Mouse (Mus musculus): ENCODE data around the gene Map1lc3b. TPM values are rescaled to one million over a fixed set of nuclear protein-coding genes. Genes with fewer than 3 reads are reported as not detected.

Gene Map1lc3b
- polyA plus RNA-seq, 1 experiment from 2014 or later, result 211 TPM

GRCm38 (mm10) chr8:121553831-121554475 lies 36.2 kb upstream of the Map1lc3b start:
- no peak for ATAC-seq (ENCODE audit: low FRiP score, low TSS enrichment)
- H3K4me1 ChIP-seq (ENCODE audit: insufficient read depth, low read length), result no peaks in the 10 kb centered on the region
- no peak overlapping the region for H3K4me2 ChIP-seq (replicated peaks; ENCODE audit: low read depth, low read length)
- WGBS, result 92% methylated on average over 32 of the region's 32 CpGs
- H3K9me3 ChIP-seq (ENCODE audit: low read length), result no peaks in the 10 kb centered on the region
- H3K27me3 ChIP-seq (ENCODE audit: insufficient read depth, low read length), result no peaks in the 10 kb centered on the region
- H3K4me3 ChIP-seq (ENCODE audit: low read length), result no peak overlapping the region
- peaks cover 43% of the 10 kb centered on the region for H3K36me3 ChIP-seq (ENCODE audit: insufficient read depth, low read length)
- H3K9ac ChIP-seq (replicated peaks; ENCODE audit: low read length), result no peak overlapping the region
- no peak overlapping the region for H3K27ac ChIP-seq (ENCODE audit: low read length)

- Histone ChIP-seq H3K9me3 (ENCODE audit: low read length) (no peaks in the 10 kb centered on the region), H3K9ac (replicated peaks; ENCODE audit: low read length) (no peak overlapping the region), H3K4me2 (replicated peaks; ENCODE audit: low read depth, low read length) (no peak overlapping the region), H3K4me3 (ENCODE audit: low read length) (no peak overlapping the region), H3K27ac (ENCODE audit: low read length) (no peak overlapping the region), H3K36me3 (ENCODE audit: insufficient read depth, low read length) (peaks cover 32% of the 10 kb centered on the region), H3K4me1 (ENCODE audit: insufficient read depth, low read length) (no peaks in the 10 kb centered on the region), H3K27me3 (ENCODE audit: insufficient read depth, low read length) (no peaks in the 10 kb centered on the region)
- WGBS, result 81% methylated on average over 11 of the region's 11 CpGs
- ATAC-seq (ENCODE audit: low FRiP score, low TSS enrichment), result no peak
These were observed 32.4 kb upstream of the Map1lc3b start for GRCm38 (mm10) chr8:121557746-121558145.

GRCm38 (mm10) chr8:121558538-121558937 lies 31.6 kb upstream of the Map1lc3b start:
- 84% methylated on average over 16 of the region's 16 CpGs for WGBS
- no peaks in the 10 kb centered on the region for H3K9me3 ChIP-seq (ENCODE audit: low read length)
- peaks cover 29% of the 10 kb centered on the region for H3K36me3 ChIP-seq (ENCODE audit: insufficient read depth, low read length)

GRCm38 (mm10) chr8:121559801-121560200 lies 30.4 kb upstream of the Map1lc3b start:
- H3K4me1 ChIP-seq (ENCODE audit: insufficient read depth, low read length), result no peaks in the 10 kb centered on the region
- H3K4me2 ChIP-seq (replicated peaks; ENCODE audit: low read depth, low read length), result no peak overlapping the region
- no peak overlapping the region for H3K4me3 ChIP-seq (ENCODE audit: low read length)
- no peak for ATAC-seq (ENCODE audit: low FRiP score, low TSS enrichment)
- H3K27ac ChIP-seq (ENCODE audit: low read length), result no peak overlapping the region
- no peaks in the 10 kb centered on the region for H3K9me3 ChIP-seq (ENCODE audit: low read length)
- no peak overlapping the region for H3K9ac ChIP-seq (replicated peaks; ENCODE audit: low read length)
- H3K27me3 ChIP-seq (ENCODE audit: insufficient read depth, low read length), result no peaks in the 10 kb centered on the region
- peaks cover 16% of the 10 kb centered on the region for H3K36me3 ChIP-seq (ENCODE audit: insufficient read depth, low read length)
- 92% methylated on average over 12 of the region's 12 CpGs for WGBS

More at GRCm38 (mm10) chr8:121558538-121558937, 31.6 kb upstream of the Map1lc3b start:
- Histone ChIP-seq H3K27me3 (ENCODE audit: insufficient read depth, low read length) (no peaks in the 10 kb centered on the region), H3K27ac (ENCODE audit: low read length) (no peak overlapping the region), H3K9ac (replicated peaks; ENCODE audit: low read length) (no peak overlapping the region), H3K4me2 (replicated peaks; ENCODE audit: low read depth, low read length) (no peak overlapping the region), H3K4me3 (ENCODE audit: low read length) (no peak overlapping the region), H3K4me1 (ENCODE audit: insufficient read depth, low read length) (no peaks in the 10 kb centered on the region)
- no peak for ATAC-seq (ENCODE audit: low FRiP score, low TSS enrichment)

- Histone ChIP-seq H3K27me3 (ENCODE audit: insufficient read depth, low read length) (no peaks in the 10 kb centered on the region), H3K4me3 (ENCODE audit: low read length) (no peak overlapping the region), H3K4me1 (ENCODE audit: insufficient read depth, low read length) (no peaks in the 10 kb centered on the region), H3K9ac (replicated peaks; ENCODE audit: low read length) (no peak overlapping the region), H3K27ac (ENCODE audit: low read length) (no peak overlapping the region), H3K4me2 (replicated peaks; ENCODE audit: low read depth, low read length) (no peak overlapping the region), H3K9me3 (ENCODE audit: low read length) (no peaks in the 10 kb centered on the region), H3K36me3 (ENCODE audit: insufficient read depth, low read length) (peaks cover 11% of the 10 kb centered on the region)
- ATAC-seq (ENCODE audit: low FRiP score, low TSS enrichment), result no peak
- WGBS, result 92% methylated on average over 7 of the region's 7 CpGs
These were observed 29.6 kb upstream of the Map1lc3b start for GRCm38 (mm10) chr8:121560432-121561100.

- Histone ChIP-seq H3K27ac (ENCODE audit: low read length) (no peak overlapping the region), H3K4me2 (replicated peaks; ENCODE audit: low read depth, low read length) (no peak overlapping the region), H3K36me3 (ENCODE audit: insufficient read depth, low read length) (peaks cover 11% of the 10 kb centered on the region), H3K9ac (replicated peaks; ENCODE audit: low read length) (no peak overlapping the region), H3K4me3 (ENCODE audit: low read length) (no peak overlapping the region), H3K4me1 (ENCODE audit: insufficient read depth, low read length) (0 out of 2 replicates have a peak, but pooled peaks cover 5% of the 10 kb centered on the region), H3K9me3 (ENCODE audit: low read length) (no peaks in the 10 kb centered on the region), H3K27me3 (ENCODE audit: insufficient read depth, low read length) (no peaks in the 10 kb centered on the region)
- WGBS, result 78% methylated on average over 16 of the region's 16 CpGs
- ATAC-seq (ENCODE audit: low FRiP score, low TSS enrichment), result no peak
These were observed 28.4 kb upstream of the Map1lc3b start for GRCm38 (mm10) chr8:121561636-121562345.

- no peaks in the 10 kb centered on the region for H3K9me3 ChIP-seq (ENCODE audit: low read length)
- no peaks in the 10 kb centered on the region for H3K27me3 ChIP-seq (ENCODE audit: insufficient read depth, low read length)
- no peak overlapping the region for H3K4me3 ChIP-seq (ENCODE audit: low read length)
- WGBS, result 69% methylated on average over 9 of the region's 9 CpGs
- H3K9ac ChIP-seq (replicated peaks; ENCODE audit: low read length), result no peak overlapping the region
- no peak overlapping the region for H3K27ac ChIP-seq (ENCODE audit: low read length)
- H3K4me2 ChIP-seq (replicated peaks; ENCODE audit: low read depth, low read length), result no peak overlapping the region
- ATAC-seq (ENCODE audit: low FRiP score, low TSS enrichment), result 0 out of 2 replicates have a peak, but pooled peaks have one; percentile 33
- peaks cover 11% of the 10 kb centered on the region for H3K36me3 ChIP-seq (ENCODE audit: insufficient read depth, low read length)
- H3K4me1 ChIP-seq (ENCODE audit: insufficient read depth, low read length), result 0 out of 2 replicates have a peak, but pooled peaks cover 5% of the 10 kb centered on the region
These were observed 27.2 kb upstream of the Map1lc3b start for GRCm38 (mm10) chr8:121562941-121563351.

- no peak overlapping the region for H3K4me2 ChIP-seq (replicated peaks; ENCODE audit: low read depth, low read length)
- ATAC-seq (ENCODE audit: low FRiP score, low TSS enrichment), result no peak
- H3K27me3 ChIP-seq (ENCODE audit: insufficient read depth, low read length), result no peaks in the 10 kb centered on the region
- no peaks in the 10 kb centered on the region for H3K9me3 ChIP-seq (ENCODE audit: low read length)
- 0 out of 2 replicates have a peak, but pooled peaks cover 5% of the 10 kb centered on the region for H3K4me1 ChIP-seq (ENCODE audit: insufficient read depth, low read length)
- H3K9ac ChIP-seq (replicated peaks; ENCODE audit: low read length), result no peak overlapping the region
- no peak overlapping the region for H3K27ac ChIP-seq (ENCODE audit: low read length)
- no peak overlapping the region for H3K4me3 ChIP-seq (ENCODE audit: low read length)
- 76% methylated on average over 6 of the region's 6 CpGs for WGBS
- peaks cover 8% of the 10 kb centered on the region for H3K36me3 ChIP-seq (ENCODE audit: insufficient read depth, low read length)
These were observed 26.5 kb upstream of the Map1lc3b start for GRCm38 (mm10) chr8:121563701-121564100.

- 62% methylated on average over 6 of the region's 6 CpGs for WGBS
These were observed 21.8 kb upstream of the Map1lc3b start for GRCm38 (mm10) chr8:121568321-121568720.

More at GRCm38 (mm10) chr8:121568321-121568720, 21.8 kb upstream of the Map1lc3b start:
- Histone ChIP-seq H3K27me3 (ENCODE audit: insufficient read depth, low read length) (no peaks in the 10 kb centered on the region), H3K4me3 (ENCODE audit: low read length) (no peak overlapping the region), H3K4me2 (replicated peaks; ENCODE audit: low read depth, low read length) (no peak overlapping the region), H3K4me1 (ENCODE audit: insufficient read depth, low read length) (0 out of 2 replicates have a peak, but pooled peaks cover 5% of the 10 kb centered on the region), H3K9ac (replicated peaks; ENCODE audit: low read length) (no peak overlapping the region), H3K9me3 (ENCODE audit: low read length) (no peaks in the 10 kb centered on the region), H3K36me3 (ENCODE audit: insufficient read depth, low read length) (no peaks in the 10 kb centered on the region), H3K27ac (ENCODE audit: low read length) (no peak overlapping the region)
- ATAC-seq (ENCODE audit: low FRiP score, low TSS enrichment), result no peak

Measured in kidney, embryonic 16.5 days (tissue).